Mouse (Mus musculus) embryonic fibroblast, embryonic 13.5 days (primary cell): Measurements from ENCODE around the gene Gm20425. TPM values are rescaled to one million over a fixed set of nuclear protein-coding genes. Genes with fewer than 3 reads are reported as not detected.
A peak's percentile ranks its signal among the peaks of the same experiment; 100 is the strongest.

Experiments
- H3K27ac ChIP-seq: 2 replicates; pipeline ENCODE4 v1.5.1; 2012; ENCODE audit warnings: low read length, control low read depth, inconsistent platforms; ENCODE audit not compliant: insufficient read depth
- H3K4me1 ChIP-seq: 2 replicates; pipeline ENCODE4 v1.6.1; 2011; ENCODE audit warnings: low read length; ENCODE audit not compliant: control insufficient read depth, insufficient read depth
- H3K4me3 ChIP-seq: 2 replicates; pipeline ENCODE4 v1.5.1; 2011; ENCODE audit warnings: mild to moderate bottlenecking, control low read depth, low read length; ENCODE audit not compliant: insufficient read depth
- CTCF ChIP-seq: IDR thresholded peaks from 2 replicates; pipeline ENCODE4 v1.5.1; 2011; ENCODE audit warnings: mild to moderate bottlenecking, control low read depth, low read length, moderate library complexity, borderline replicate concordance; ENCODE audit not compliant: insufficient read depth
- POLR2A ChIP-seq: IDR thresholded peaks from 2 replicates; pipeline ENCODE4 v1.6.1; 2011; ENCODE audit warnings: low read depth, mild to moderate bottlenecking, control low read depth, low read length, moderate library complexity
- polyA plus RNA-seq: library from polyadenylated mRNA; stranded (reverse); fragments of >200 nt; gene quantifications from 2 replicates; pipeline ENCODE4 v1.2.4, GENCODE M21; 2011; ENCODE audit warnings: low read depth; ENCODE audit not compliant: missing spikeins, insufficient read length

The Gm20425 gene
- polyA plus RNA-seq, 1 experiment: 1.4 TPM

- Histone ChIP-seq H3K4me1 (no peaks in the 10 kb centered on the region), H3K4me3 (no peak overlapping the region), H3K27ac (no peak overlapping the region)
- TF ChIP-seq CTCF: no peak; the same call in 1 of the 2 replicates
- TF ChIP-seq POLR2A: no peak
These were observed 4.6 kb downstream of the Gm20425 start for GRCm38 (mm10) chr9:103225464-103225863.

- no peaks in the 10 kb centered on the region for H3K4me1 ChIP-seq
- H3K4me3 ChIP-seq: no peak overlapping the region
- no peak for TF ChIP-seq CTCF
- TF ChIP-seq POLR2A: no peak
- no peak overlapping the region for H3K27ac ChIP-seq
These were observed 5.4 kb downstream of the Gm20425 start for GRCm38 (mm10) chr9:103224721-103225120.

GRCm38 (mm10) chr9:103214281-103214680, 15.8 kb downstream of the Gm20425 start:
- Histone ChIP-seq H3K4me3 (no peak overlapping the region), H3K4me1 (no peaks in the 10 kb centered on the region), H3K27ac (no peak overlapping the region)
- TF ChIP-seq POLR2A (no peak), CTCF (no peak)

- H3K4me1 ChIP-seq: no peaks in the 10 kb centered on the region
- no peak overlapping the region for H3K27ac ChIP-seq
- TF ChIP-seq POLR2A (no peak), CTCF (no peak)
- H3K4me3 ChIP-seq: no peak overlapping the region
These were observed 16.5 kb downstream of the Gm20425 start for GRCm38 (mm10) chr9:103213631-103214030.

- TF ChIP-seq POLR2A (no peak), CTCF (no peak)
- peak overlapping the region; percentile 24 for H3K4me3 ChIP-seq
- no peaks in the 10 kb centered on the region for H3K4me1 ChIP-seq
- H3K27ac ChIP-seq: no peak overlapping the region
These were observed 17.3 kb downstream of the Gm20425 start for GRCm38 (mm10) chr9:103212654-103213420.

GRCm38 (mm10) chr9:103208802-103209423, 21.2 kb downstream of the Gm20425 start:
- H3K27ac ChIP-seq: no peak overlapping the region
- H3K4me3 ChIP-seq: no peak overlapping the region
- no peak for TF ChIP-seq CTCF
- TF ChIP-seq POLR2A: no peak
- no peaks in the 10 kb centered on the region for H3K4me1 ChIP-seq

- TF ChIP-seq POLR2A: no peak
- TF ChIP-seq CTCF: peak; percentile 83
These were observed 22.3 kb downstream of the Gm20425 start for GRCm38 (mm10) chr9:103207846-103208245.

GRCm38 (mm10) chr9:103205786-103206185, 24.3 kb downstream of the Gm20425 start:
- H3K27ac ChIP-seq: no peak overlapping the region
- no peak overlapping the region for H3K4me3 ChIP-seq
- no peaks in the 10 kb centered on the region for H3K4me1 ChIP-seq
- TF ChIP-seq CTCF (no peak), POLR2A (no peak)

More at GRCm38 (mm10) chr9:103207846-103208245, 22.3 kb downstream of the Gm20425 start:
- H3K4me1 ChIP-seq: no peaks in the 10 kb centered on the region
- H3K27ac ChIP-seq: no peak overlapping the region
- no peak overlapping the region for H3K4me3 ChIP-seq

- Histone ChIP-seq H3K27ac (no peak within 1 kb of the TSS), H3K4me3 (peak within 1 kb of the TSS; percentile 96), H3K4me1 (no peaks in the 10 kb centered on the region)
- TF ChIP-seq CTCF: no peak
- peak; percentile 76 for TF ChIP-seq POLR2A
These were observed 28.4 kb downstream of the Gm20425 start, which contains the start of gene Srprb for GRCm38 (mm10) chr9:103201561-103202260. Gene Srprb (minus strand): TSS chr9:103202137.
